Mouse (Mus musculus) adrenal gland, postnatal 25 days (tissue): ENCODE measurements around the gene Adat3. TPM values are rescaled to one million over a fixed set of nuclear protein-coding genes. Genes with fewer than 3 reads are reported as not detected.

Experiments
- DNase-seq: peaks from one replicate; pipeline ENCODE4 v3.0.0; 2021; ENCODE audit warnings: mixed read lengths
- long read RNA-seq: library from polyadenylated mRNA; stranded (forward); transcript quantifications from one replicate; pipeline ENCODE4 v2.0.0, GENCODE M21; 2021
- total RNA-seq: library from RNA; stranded (reverse); gene quantifications from 2 replicates; pipeline ENCODE4 v1.2.3, GENCODE M21; 2021

The Adat3 gene
- total RNA-seq, result 3.5 and 5.6 TPM in 2 replicates
- long read RNA-seq, partial matches to known transcripts, result 0 of 2 reads
- long read RNA-seq, other reads (novel, unspliced or antisense), result 0 of 2 reads

- peak; percentile 93 for DNase-seq
These were observed at the start of gene Adat3, which contains the start of gene Scamp4 for GRCm38 (mm10) chr10:80602698-80603325. Gene Adat3 (plus strand): TSS chr10:80602880. Gene Scamp4 (plus strand): TSS chr10:80602872.

- DNase-seq, result no peak
These were observed 49.1 kb upstream of the Adat3 start for GRCm38 (mm10) chr10:80553575-80553974.

- DNase-seq, result no peak
These were observed 48.7 kb upstream of the Adat3 start for GRCm38 (mm10) chr10:80553997-80554396.

- DNase-seq, result peak; percentile 92
These were observed 45.2 kb upstream of the Adat3 start for GRCm38 (mm10) chr10:80557346-80557965.

- DNase-seq, result no peak
These were observed 43.2 kb upstream of the Adat3 start for GRCm38 (mm10) chr10:80559431-80559830.

GRCm38 (mm10) chr10:80560621-80561020 lies 42.1 kb upstream of the Adat3 start:
- DNase-seq, result no peak

- DNase-seq, result peak; percentile 91
These were observed 41.4 kb upstream of the Adat3 start, which contains the start of gene Rexo1 for GRCm38 (mm10) chr10:80561116-80561944. Gene Rexo1 (minus strand): TSS chr10:80561560.

GRCm38 (mm10) chr10:80566375-80567092 lies 36.1 kb upstream of the Adat3 start:
- peak; percentile 84 for DNase-seq

- no peak for DNase-seq
These were observed 33.8 kb upstream of the Adat3 start for GRCm38 (mm10) chr10:80568876-80569275.

GRCm38 (mm10) chr10:80569664-80570066 lies 33.0 kb upstream of the Adat3 start:
- peak; percentile 57 for DNase-seq

GRCm38 (mm10) chr10:80570419-80570818 lies 32.3 kb upstream of the Adat3 start:
- no peak for DNase-seq

GRCm38 (mm10) chr10:80570871-80571836 lies 31.5 kb upstream of the Adat3 start:
- DNase-seq, result no peak

GRCm38 (mm10) chr10:80572477-80572876 lies 30.2 kb upstream of the Adat3 start:
- DNase-seq, result no peak

- no peak for DNase-seq
These were observed 28.7 kb upstream of the Adat3 start for GRCm38 (mm10) chr10:80573944-80574343.

GRCm38 (mm10) chr10:80574896-80575295 lies 27.8 kb upstream of the Adat3 start:
- DNase-seq, result no peak

GRCm38 (mm10) chr10:80575925-80576324 lies 26.8 kb upstream of the Adat3 start:
- DNase-seq, result no peak

- DNase-seq, result peak; percentile 72
These were observed 26.1 kb upstream of the Adat3 start for GRCm38 (mm10) chr10:80576351-80577194.

GRCm38 (mm10) chr10:80577195-80578130 lies 25.2 kb upstream of the Adat3 start, which contains the start of gene Klf16:
Gene Klf16 (minus strand): TSS chr10:80577321.
- peak; percentile 99 for DNase-seq
